Mouse (Mus musculus): ENCODE measurements around the gene Ccr9. TPM values are rescaled to one million over a fixed set of nuclear protein-coding genes. Genes with fewer than 3 reads are reported as not detected.
"Not testable (repeated sequence)": the region's sequence is repeated elsewhere in the genome, so short reads cannot be mapped to it uniquely, and the experiment has no call there.

Ccr9 gene
- polyA plus RNA-seq, 1 experiment from 2014 or later, result 0.14 TPM

- no peak overlapping the region for H3K4me2 ChIP-seq
- H3K36me3 ChIP-seq, result no peaks in the 10 kb centered on the region
- H3K9me3 ChIP-seq, result no peaks in the 10 kb centered on the region
- no peaks in the 10 kb centered on the region for H3K27me3 ChIP-seq
- no peak for ATAC-seq (ENCODE audit: insufficient number of reproducible peaks, insufficient read depth, low FRiP score, low TSS enrichment, low read depth)
- WGBS, result 71% methylated on average over 4 of the region's 4 CpGs
- no peak overlapping the region for H3K9ac ChIP-seq (replicated peaks)
- H3K4me3 ChIP-seq (replicated peaks), result no peak overlapping the region
- H3K4me1 ChIP-seq (replicated peaks), result no peaks in the 10 kb centered on the region
- H3K27ac ChIP-seq, result no peak overlapping the region
Observed at GRCm38 (mm10) chr9:123758645-123759044, 80.4 kb downstream of the Ccr9 start.

GRCm38 (mm10) chr9:123760806-123761205 lies 82.6 kb downstream of the Ccr9 start:
- Histone ChIP-seq H3K27me3 (no peaks in the 10 kb centered on the region), H3K9me3 (no peaks in the 10 kb centered on the region), H3K27ac (no peak overlapping the region), H3K4me1 (replicated peaks) (no peaks in the 10 kb centered on the region), H3K4me3 (replicated peaks) (no peak overlapping the region), H3K9ac (replicated peaks) (no peak overlapping the region), H3K4me2 (no peak overlapping the region), H3K36me3 (no peaks in the 10 kb centered on the region)
- WGBS, result 88% methylated on average over 3 of the region's 3 CpGs
- ATAC-seq (ENCODE audit: insufficient number of reproducible peaks, insufficient read depth, low FRiP score, low TSS enrichment, low read depth), result no peak

- Histone ChIP-seq H3K9ac (replicated peaks) (no peak overlapping the region), H3K27ac (no peak overlapping the region), H3K4me2 (no peak overlapping the region), H3K4me1 (replicated peaks) (no peaks in the 10 kb centered on the region), H3K9me3 (no peaks in the 10 kb centered on the region), H3K4me3 (replicated peaks) (no peak overlapping the region), H3K36me3 (no peaks in the 10 kb centered on the region), H3K27me3 (no peaks in the 10 kb centered on the region)
- 87% methylated on average over 4 of the region's 4 CpGs for WGBS
- no peak for ATAC-seq (ENCODE audit: insufficient number of reproducible peaks, insufficient read depth, low FRiP score, low TSS enrichment, low read depth)
Observed at GRCm38 (mm10) chr9:123762886-123763285, 84.6 kb downstream of the Ccr9 start.

- Histone ChIP-seq H3K9ac (replicated peaks) (no peak overlapping the region), H3K36me3 (no peaks in the 10 kb centered on the region), H3K27me3 (no peaks in the 10 kb centered on the region), H3K4me1 (replicated peaks) (no peaks in the 10 kb centered on the region), H3K4me3 (replicated peaks) (no peak overlapping the region), H3K4me2 (no peak overlapping the region), H3K27ac (no peak overlapping the region), H3K9me3 (no peaks in the 10 kb centered on the region)
- 66% methylated on average over 3 of the region's 3 CpGs for WGBS
- no peak for ATAC-seq (ENCODE audit: insufficient number of reproducible peaks, insufficient read depth, low FRiP score, low TSS enrichment, low read depth)
Observed at GRCm38 (mm10) chr9:123763771-123764170, 85.5 kb downstream of the Ccr9 start.

- Histone ChIP-seq H3K27ac (no peak overlapping the region), H3K4me2 (no peak overlapping the region), H3K27me3 (0 out of 2 replicates have a peak, but pooled peaks cover 7% of the 10 kb centered on the region), H3K4me3 (replicated peaks) (no peak overlapping the region), H3K36me3 (no peaks in the 10 kb centered on the region), H3K4me1 (replicated peaks) (no peaks in the 10 kb centered on the region), H3K9me3 (no peaks in the 10 kb centered on the region), H3K9ac (replicated peaks) (no peak overlapping the region)
- no peak for ATAC-seq (ENCODE audit: insufficient number of reproducible peaks, insufficient read depth, low FRiP score, low TSS enrichment, low read depth)
- 84% methylated on average over 3 of the region's 3 CpGs for WGBS
Observed at GRCm38 (mm10) chr9:123766996-123767395, 88.8 kb downstream of the Ccr9 start.

GRCm38 (mm10) chr9:123768443-123768842 lies 90.2 kb downstream of the Ccr9 start:
- no peak overlapping the region for H3K4me3 ChIP-seq (replicated peaks)
- H3K36me3 ChIP-seq, result no peaks in the 10 kb centered on the region
- no peak for ATAC-seq (ENCODE audit: insufficient number of reproducible peaks, insufficient read depth, low FRiP score, low TSS enrichment, low read depth)
- H3K27ac ChIP-seq, result no peak overlapping the region
- no peaks in the 10 kb centered on the region for H3K9me3 ChIP-seq
- 79% methylated on average over 1 of the region's 1 CpGs for whole genome bisulfite sequencing
- no peaks in the 10 kb centered on the region for H3K4me1 ChIP-seq (replicated peaks)
- H3K4me2 ChIP-seq, result no peak overlapping the region
- H3K27me3 ChIP-seq, result 0 out of 2 replicates have a peak, but pooled peaks cover 7% of the 10 kb centered on the region
- H3K9ac ChIP-seq (replicated peaks), result no peak overlapping the region

GRCm38 (mm10) chr9:123769532-123769931 lies 91.3 kb downstream of the Ccr9 start:
- no peak overlapping the region for H3K4me3 ChIP-seq (replicated peaks)
- H3K36me3 ChIP-seq, result no peaks in the 10 kb centered on the region
- H3K4me1 ChIP-seq (replicated peaks), result no peaks in the 10 kb centered on the region
- 0 out of 2 replicates have a peak, but pooled peaks cover 7% of the 10 kb centered on the region for H3K27me3 ChIP-seq
- ATAC-seq (ENCODE audit: insufficient number of reproducible peaks, insufficient read depth, low FRiP score, low TSS enrichment, low read depth), result no peak
- no peak overlapping the region for H3K9ac ChIP-seq (replicated peaks)
- no peaks in the 10 kb centered on the region for H3K9me3 ChIP-seq
- 60% methylated on average over 6 of the region's 6 CpGs for WGBS
- no peak overlapping the region for H3K27ac ChIP-seq
- H3K4me2 ChIP-seq, result no peak overlapping the region

GRCm38 (mm10) chr9:123773299-123773698 lies 95.1 kb downstream of the Ccr9 start:
- H3K9me3 ChIP-seq; H3K9ac ChIP-seq (replicated peaks); H3K36me3 ChIP-seq; H3K4me3 ChIP-seq (replicated peaks); H3K27ac ChIP-seq; H3K4me1 ChIP-seq (replicated peaks); ATAC-seq (ENCODE audit: insufficient number of reproducible peaks, insufficient read depth, low FRiP score, low TSS enrichment, low read depth); H3K27me3 ChIP-seq; H3K4me2 ChIP-seq: not testable (repeated sequence)
- 45% methylated on average over 2 of the region's 2 CpGs for WGBS

GRCm38 (mm10) chr9:123788855-123789529 lies 110.8 kb downstream of the Ccr9 start:
- H3K4me3 ChIP-seq (replicated peaks), result no peak overlapping the region
- no peaks in the 10 kb centered on the region for H3K27me3 ChIP-seq
- no peak overlapping the region for H3K4me2 ChIP-seq
- peaks cover 2% of the 10 kb centered on the region for H3K9me3 ChIP-seq
- H3K9ac ChIP-seq (replicated peaks), result no peak overlapping the region
- peaks cover 45% of the 10 kb centered on the region for H3K36me3 ChIP-seq
- no peaks in the 10 kb centered on the region for H3K4me1 ChIP-seq (replicated peaks)
- H3K27ac ChIP-seq, result no peak overlapping the region
- WGBS, result 73% methylated on average over 4 of the region's 4 CpGs
- no peak for ATAC-seq (ENCODE audit: insufficient number of reproducible peaks, insufficient read depth, low FRiP score, low TSS enrichment, low read depth)

GRCm38 (mm10) chr9:123796174-123796573 lies 117.9 kb downstream of the Ccr9 start:
- Histone ChIP-seq H3K27ac (no peak overlapping the region), H3K9me3 (no peaks in the 10 kb centered on the region), H3K9ac (replicated peaks) (no peak overlapping the region), H3K27me3 (no peaks in the 10 kb centered on the region), H3K4me2 (no peak overlapping the region), H3K4me1 (replicated peaks) (no peaks in the 10 kb centered on the region), H3K36me3 (peaks cover 75% of the 10 kb centered on the region), H3K4me3 (replicated peaks) (no peak overlapping the region)
- no peak for ATAC-seq (ENCODE audit: insufficient number of reproducible peaks, insufficient read depth, low FRiP score, low TSS enrichment, low read depth)
- 56% methylated on average over 3 of the region's 3 CpGs for WGBS

- Histone ChIP-seq H3K4me1 (replicated peaks) (no peaks in the 10 kb centered on the region), H3K4me3 (replicated peaks) (no peak overlapping the region), H3K9me3 (no peaks in the 10 kb centered on the region), H3K27ac (no peak overlapping the region), H3K36me3 (peaks cover 40% of the 10 kb centered on the region), H3K27me3 (no peaks in the 10 kb centered on the region), H3K4me2 (no peak overlapping the region), H3K9ac (replicated peaks) (no peak overlapping the region)
- WGBS, result 96% methylated on average over 1 of the region's 1 CpGs
- ATAC-seq (ENCODE audit: insufficient number of reproducible peaks, insufficient read depth, low FRiP score, low TSS enrichment, low read depth), result no peak
Observed at GRCm38 (mm10) chr9:123801527-123801926, 123.3 kb downstream of the Ccr9 start.

GRCm38 (mm10) chr9:123802421-123802820 lies 124.2 kb downstream of the Ccr9 start:
- H3K4me2 ChIP-seq, result no peak overlapping the region
- H3K4me3 ChIP-seq (replicated peaks), result no peak overlapping the region
- no peak overlapping the region for H3K9ac ChIP-seq (replicated peaks)
- no peak for ATAC-seq (ENCODE audit: insufficient number of reproducible peaks, insufficient read depth, low FRiP score, low TSS enrichment, low read depth)
- H3K27me3 ChIP-seq, result no peaks in the 10 kb centered on the region
- H3K36me3 ChIP-seq, result peaks cover 31% of the 10 kb centered on the region
- H3K4me1 ChIP-seq (replicated peaks), result no peaks in the 10 kb centered on the region
- H3K27ac ChIP-seq, result no peak overlapping the region
- 94% methylated on average over 2 of the region's 2 CpGs for WGBS
- no peaks in the 10 kb centered on the region for H3K9me3 ChIP-seq

All from limb, embryonic 12.5 days (tissue).